Mouse (Mus musculus) embryo, embryonic 11 days (tissue): ENCODE data around the gene Rnf135.
"Not testable (repeated sequence)": the region's sequence is repeated elsewhere in the genome, so short reads cannot be mapped to it uniquely, and the experiment has no call there.

Experiments used
- DNase-seq: peaks from one replicate; pipeline ENCODE4 v3.0.0-alpha.2; 2015

Rnf135 gene

GRCm38 (mm10) chr11:80163362-80164116, 20.1 kb upstream of the Rnf135 start:
- no peak for DNase-seq

GRCm38 (mm10) chr11:80164224-80164623, 19.4 kb upstream of the Rnf135 start:
- DNase-seq = no peak

- DNase-seq = no peak
Observed at GRCm38 (mm10) chr11:80168121-80168520, 15.5 kb upstream of the Rnf135 start.

GRCm38 (mm10) chr11:80168611-80169249, 14.9 kb upstream of the Rnf135 start:
- no peak for DNase-seq

- DNase-seq = no peak
Observed at GRCm38 (mm10) chr11:80169629-80170028, 14.0 kb upstream of the Rnf135 start.

- DNase-seq = no peak
Observed at GRCm38 (mm10) chr11:80170351-80170750, 13.3 kb upstream of the Rnf135 start.

GRCm38 (mm10) chr11:80171884-80172283, 11.8 kb upstream of the Rnf135 start:
- DNase-seq = no peak

GRCm38 (mm10) chr11:80173963-80174670, 9.5 kb upstream of the Rnf135 start:
- no peak for DNase-seq

- DNase-seq = no peak
Observed at GRCm38 (mm10) chr11:80176911-80177895, 6.4 kb upstream of the Rnf135 start.

GRCm38 (mm10) chr11:80178316-80178715, 5.3 kb upstream of the Rnf135 start:
- DNase-seq = no peak

GRCm38 (mm10) chr11:80181021-80181749, 2.5 kb upstream of the Rnf135 start:
- no peak for DNase-seq

GRCm38 (mm10) chr11:80183054-80183704, 472 bp upstream of the Rnf135 start:
- DNase-seq = not testable (repeated sequence)

GRCm38 (mm10) chr11:80184531-80185071, 950 bp downstream of the Rnf135 start:
- DNase-seq = no peak

GRCm38 (mm10) chr11:80185441-80185976, 1.9 kb downstream of the Rnf135 start:
- DNase-seq = not testable (repeated sequence)

GRCm38 (mm10) chr11:80190280-80190679, 6.6 kb downstream of the Rnf135 start:
- no peak for DNase-seq

- DNase-seq = no peak
Observed at GRCm38 (mm10) chr11:80193827-80194226, 10.2 kb downstream of the Rnf135 start.

- DNase-seq = no peak
Observed at GRCm38 (mm10) chr11:80196351-80196750, 12.7 kb downstream of the Rnf135 start.

- no peak for DNase-seq
Observed at GRCm38 (mm10) chr11:80199316-80199715, 15.7 kb downstream of the Rnf135 start.

- no peak for DNase-seq
Observed at GRCm38 (mm10) chr11:80199773-80200172, 16.1 kb downstream of the Rnf135 start.

- DNase-seq = peak; percentile 32
Observed at GRCm38 (mm10) chr11:80200326-80200725, 16.7 kb downstream of the Rnf135 start.

- DNase-seq = no peak
Observed at GRCm38 (mm10) chr11:80202296-80202695, 18.6 kb downstream of the Rnf135 start.
